Mouse (Mus musculus): ENCODE results near the gene Stim2. TPM values are rescaled to one million over a fixed set of nuclear protein-coding genes. Genes with fewer than 3 reads are reported as not detected.

Gene Stim2
- polyA plus RNA-seq, 1 experiment from 2014 or later: 26.0 TPM

DNA sequence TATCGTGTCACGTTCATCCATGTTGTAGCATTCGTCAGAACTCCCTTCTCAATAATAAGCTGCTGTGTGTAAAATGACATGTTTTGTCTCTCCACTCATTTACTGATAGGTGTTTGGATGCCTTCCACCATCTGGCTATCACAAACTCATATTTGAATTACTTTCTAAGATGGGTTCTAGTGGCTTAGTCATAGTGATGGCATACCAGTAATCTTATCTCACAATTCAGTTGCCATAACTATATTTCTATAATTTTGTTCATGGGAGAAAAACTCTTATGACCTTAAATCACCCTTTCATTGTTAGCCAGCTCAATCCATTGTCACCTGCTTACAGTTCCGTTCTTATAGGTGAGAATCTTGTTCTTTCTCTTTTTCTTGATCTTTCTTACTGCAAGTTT is 14.9 kb upstream of the Stim2 start:
- WGBS: 87% methylated on average over 4 of the region's 4 CpGs
- ATAC-seq (ENCODE audit: low FRiP score, low TSS enrichment): no peak
- H3K9ac ChIP-seq (ENCODE audit: low read depth, low read length): no peak overlapping the region

DNA sequence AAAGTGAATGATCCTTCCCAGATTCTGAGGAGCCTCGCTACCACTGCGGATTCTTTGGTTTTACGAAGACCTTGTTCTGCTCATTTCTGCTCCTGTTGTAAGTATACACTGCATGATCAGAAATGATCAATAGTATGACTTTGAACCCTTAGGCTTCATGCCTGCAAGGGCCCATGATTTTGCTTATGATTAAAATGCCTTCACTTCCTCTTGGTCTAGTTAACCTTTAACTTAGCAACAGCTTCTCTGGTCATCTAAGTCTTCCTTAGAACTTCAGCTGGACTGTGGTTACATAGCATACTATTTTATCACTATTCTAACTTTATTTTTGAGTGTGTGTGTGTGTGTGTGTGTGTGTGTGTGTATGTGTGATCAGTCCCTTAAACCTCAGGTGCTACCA is 12.7 kb upstream of the Stim2 start:
- H3K4me3 ChIP-seq (ENCODE audit: low read length): no peak overlapping the region
- H3K9ac ChIP-seq (ENCODE audit: low read depth, low read length): no peak overlapping the region
- no peak overlapping the region for H3K27ac ChIP-seq (ENCODE audit: low read depth, low read length)
- no peak; the same call in 1 of the 2 replicates for ATAC-seq (ENCODE audit: low FRiP score, low TSS enrichment)
- no peaks in the 10 kb centered on the region for H3K36me3 ChIP-seq (ENCODE audit: control insufficient read depth, insufficient read depth, low read length)
- H3K9me3 ChIP-seq (ENCODE audit: control insufficient read depth, low read length): no peaks in the 10 kb centered on the region
- WGBS: 51% methylated on average over 3 of the region's 3 CpGs
- 0 out of 2 replicates have a peak, but pooled peaks cover 4% of the 10 kb centered on the region for H3K4me1 ChIP-seq (ENCODE audit: control insufficient read depth, insufficient read depth, low read length)
- H3K27me3 ChIP-seq (ENCODE audit: control insufficient read depth, insufficient read depth, low read length): no peaks in the 10 kb centered on the region
- no peak overlapping the region for H3K4me2 ChIP-seq (replicated peaks; ENCODE audit: low read depth, low read length)

More for the DNA sequence above, 14.9 kb upstream of the Stim2 start:
- H3K27ac ChIP-seq (ENCODE audit: low read depth, low read length): no peak overlapping the region
- no peaks in the 10 kb centered on the region for H3K9me3 ChIP-seq (ENCODE audit: control insufficient read depth, low read length)
- no peaks in the 10 kb centered on the region for H3K27me3 ChIP-seq (ENCODE audit: control insufficient read depth, insufficient read depth, low read length)
- H3K4me1 ChIP-seq (ENCODE audit: control insufficient read depth, insufficient read depth, low read length): 0 out of 2 replicates have a peak, but pooled peaks cover 4% of the 10 kb centered on the region
- no peak overlapping the region for H3K4me2 ChIP-seq (replicated peaks; ENCODE audit: low read depth, low read length)
- H3K4me3 ChIP-seq (ENCODE audit: low read length): no peak overlapping the region
- H3K36me3 ChIP-seq (ENCODE audit: control insufficient read depth, insufficient read depth, low read length): no peaks in the 10 kb centered on the region

DNA sequence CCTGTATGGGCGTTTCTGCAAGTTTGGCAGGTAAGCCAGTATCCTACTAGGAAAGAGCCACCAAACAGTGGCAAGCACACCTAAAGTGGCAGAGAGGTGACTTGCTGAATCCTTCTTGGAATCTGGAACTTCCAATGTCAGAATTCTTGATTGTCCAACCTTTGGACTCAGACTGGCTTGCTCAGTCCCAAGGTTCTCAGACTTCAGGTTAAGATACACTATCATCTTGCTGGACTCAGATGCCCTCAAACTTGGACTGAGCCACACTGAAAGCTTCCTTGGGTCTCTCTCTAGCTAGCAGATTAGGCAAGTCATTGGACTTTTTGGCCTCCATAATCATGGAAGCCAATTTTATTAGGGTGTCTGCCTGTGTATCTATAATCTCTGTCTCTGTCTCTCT is 10.8 kb upstream of the Stim2 start:
- WGBS: 100% methylated on average over 1 of the region's 1 CpGs

DNA sequence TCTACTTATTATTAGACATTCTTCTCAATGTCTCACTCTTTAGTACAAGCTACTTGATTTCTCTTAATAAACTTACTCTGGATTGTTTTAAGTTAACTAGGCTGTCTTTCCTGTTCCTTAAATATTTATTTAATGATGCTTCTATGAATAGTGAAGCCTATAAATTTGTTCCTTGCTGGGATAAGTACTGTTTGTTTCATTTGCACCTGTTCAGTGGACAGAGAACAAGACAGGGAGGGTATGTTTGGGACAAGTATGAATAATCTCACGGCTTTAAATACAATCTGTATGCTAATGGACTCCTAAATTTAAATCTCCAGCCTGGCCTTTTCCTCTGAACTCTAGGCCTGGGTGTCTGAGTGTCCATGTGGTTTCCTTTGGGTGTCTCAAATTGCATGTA is 10.2 kb upstream of the Stim2 start:
- H3K4me1 ChIP-seq (ENCODE audit: control insufficient read depth, insufficient read depth, low read length): 0 out of 2 replicates have a peak, but pooled peaks cover 4% of the 10 kb centered on the region
- H3K4me2 ChIP-seq (replicated peaks; ENCODE audit: low read depth, low read length): no peak overlapping the region
- 83% methylated on average over 1 of the region's 1 CpGs for WGBS
- no peaks in the 10 kb centered on the region for H3K36me3 ChIP-seq (ENCODE audit: control insufficient read depth, insufficient read depth, low read length)
- no peaks in the 10 kb centered on the region for H3K27me3 ChIP-seq (ENCODE audit: control insufficient read depth, insufficient read depth, low read length)
- ATAC-seq (ENCODE audit: low FRiP score, low TSS enrichment): no peak
- H3K4me3 ChIP-seq (ENCODE audit: low read length): no peak overlapping the region
- no peaks in the 10 kb centered on the region for H3K9me3 ChIP-seq (ENCODE audit: control insufficient read depth, low read length)
- no peak overlapping the region for H3K9ac ChIP-seq (ENCODE audit: low read depth, low read length)
- H3K27ac ChIP-seq (ENCODE audit: low read depth, low read length): no peak overlapping the region

More for the DNA sequence above, 10.8 kb upstream of the Stim2 start:
- Histone ChIP-seq H3K36me3 (ENCODE audit: control insufficient read depth, insufficient read depth, low read length) (no peaks in the 10 kb centered on the region), H3K9ac (ENCODE audit: low read depth, low read length) (no peak overlapping the region), H3K4me2 (replicated peaks; ENCODE audit: low read depth, low read length) (no peak overlapping the region), H3K27ac (ENCODE audit: low read depth, low read length) (no peak overlapping the region), H3K4me1 (ENCODE audit: control insufficient read depth, insufficient read depth, low read length) (0 out of 2 replicates have a peak, but pooled peaks cover 4% of the 10 kb centered on the region), H3K27me3 (ENCODE audit: control insufficient read depth, insufficient read depth, low read length) (no peaks in the 10 kb centered on the region), H3K9me3 (ENCODE audit: control insufficient read depth, low read length) (no peaks in the 10 kb centered on the region), H3K4me3 (ENCODE audit: low read length) (no peak overlapping the region)
- no peak for ATAC-seq (ENCODE audit: low FRiP score, low TSS enrichment)

DNA sequence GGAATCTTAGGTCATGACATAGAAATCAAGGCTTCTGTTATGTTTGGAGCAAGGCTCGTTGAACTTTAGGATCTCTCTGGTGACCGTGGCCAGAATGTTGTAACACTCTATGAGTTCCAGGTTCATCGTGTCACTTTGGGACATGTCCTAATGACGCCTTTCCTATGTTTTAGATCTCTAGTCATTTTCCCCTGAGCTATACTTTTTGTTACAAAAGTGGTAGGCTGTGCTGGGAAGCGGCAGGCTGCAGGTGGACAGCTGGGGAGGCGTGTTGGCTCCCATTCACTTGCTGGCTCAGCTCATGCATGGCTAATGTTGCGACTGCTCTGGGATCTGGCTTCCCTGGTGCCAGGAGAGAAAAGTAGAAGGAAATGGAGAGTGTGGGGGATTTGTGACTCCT is 5.7 kb upstream of the Stim2 start:
- no peaks in the 10 kb centered on the region for H3K9me3 ChIP-seq (ENCODE audit: control insufficient read depth, low read length)
- no peak overlapping the region for H3K4me2 ChIP-seq (replicated peaks; ENCODE audit: low read depth, low read length)
- H3K27me3 ChIP-seq (ENCODE audit: control insufficient read depth, insufficient read depth, low read length): no peaks in the 10 kb centered on the region
- H3K4me3 ChIP-seq (ENCODE audit: low read length): no peak overlapping the region
- H3K27ac ChIP-seq (ENCODE audit: low read depth, low read length): no peak overlapping the region
- H3K9ac ChIP-seq (ENCODE audit: low read depth, low read length): no peak overlapping the region
- H3K4me1 ChIP-seq (ENCODE audit: control insufficient read depth, insufficient read depth, low read length): no peaks in the 10 kb centered on the region; the same call in 1 of the 2 replicates
- ATAC-seq (ENCODE audit: low FRiP score, low TSS enrichment): no peak
- H3K36me3 ChIP-seq (ENCODE audit: control insufficient read depth, insufficient read depth, low read length): no peaks in the 10 kb centered on the region
- 45% methylated on average over 7 of the region's 7 CpGs for WGBS

DNA sequence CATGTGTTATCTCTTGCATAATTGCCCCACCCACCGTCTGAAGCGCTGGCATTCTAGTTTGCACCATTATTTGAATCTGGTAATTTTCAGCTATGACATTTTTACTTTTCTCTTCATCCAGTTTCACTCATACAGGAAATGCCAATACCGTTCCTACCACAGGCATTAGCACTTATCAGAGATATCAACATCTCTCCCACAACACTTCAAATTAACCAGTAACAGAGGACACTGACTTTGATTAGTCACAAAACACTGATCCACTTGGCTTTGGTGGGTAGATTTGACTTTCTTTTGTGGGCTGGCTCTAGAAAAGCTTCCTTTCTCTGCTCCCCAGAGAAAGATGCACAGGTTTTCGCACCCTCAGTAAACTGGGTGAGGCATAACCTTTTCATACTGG is 3.7 kb upstream of the Stim2 start:
- Histone ChIP-seq H3K27me3 (ENCODE audit: control insufficient read depth, insufficient read depth, low read length) (no peaks in the 10 kb centered on the region), H3K36me3 (ENCODE audit: control insufficient read depth, insufficient read depth, low read length) (no peaks in the 10 kb centered on the region), H3K9ac (ENCODE audit: low read depth, low read length) (0 out of 2 replicates have a peak overlapping the region, but pooled peaks have one; percentile 60), H3K4me2 (replicated peaks; ENCODE audit: low read depth, low read length) (peak overlapping the region; percentile 85), H3K4me1 (ENCODE audit: control insufficient read depth, insufficient read depth, low read length) (no peaks in the 10 kb centered on the region; the same call in 1 of the 2 replicates), H3K9me3 (ENCODE audit: control insufficient read depth, low read length) (no peaks in the 10 kb centered on the region), H3K27ac (ENCODE audit: low read depth, low read length) (no peak overlapping the region), H3K4me3 (ENCODE audit: low read length) (peak overlapping the region; percentile 54; the same call in 1 of the 2 replicates)
- no peak for ATAC-seq (ENCODE audit: low FRiP score, low TSS enrichment)
- 76% methylated on average over 4 of the region's 4 CpGs for whole genome bisulfite sequencing

DNA sequence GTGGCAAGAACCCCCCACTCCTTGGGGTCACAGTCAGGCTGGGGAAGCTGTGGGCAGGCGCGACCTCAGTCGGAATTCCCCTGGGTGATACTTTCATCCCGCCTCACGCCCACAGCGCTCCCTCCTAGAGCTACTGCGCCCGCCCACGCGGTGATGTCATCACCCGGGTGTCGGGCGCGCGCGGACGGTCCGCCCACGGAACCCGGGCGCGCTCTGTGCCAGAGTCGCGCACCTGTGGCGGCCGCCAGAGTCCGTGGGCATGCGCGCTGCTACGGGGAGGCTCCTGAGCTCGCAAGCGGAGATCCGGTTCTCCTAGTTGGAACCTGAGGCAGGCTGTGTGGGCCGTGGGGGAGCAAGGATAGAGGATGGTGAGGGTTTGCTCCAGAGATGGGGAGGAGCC is 3.0 kb upstream of the Stim2 start:
- peak; percentile 32 for ATAC-seq (ENCODE audit: low FRiP score, low TSS enrichment)
- Histone ChIP-seq H3K36me3 (ENCODE audit: control insufficient read depth, insufficient read depth, low read length) (no peaks in the 10 kb centered on the region), H3K9me3 (ENCODE audit: control insufficient read depth, low read length) (no peaks in the 10 kb centered on the region), H3K4me2 (replicated peaks; ENCODE audit: low read depth, low read length) (peak overlapping the region; percentile 85), H3K4me3 (ENCODE audit: low read length) (peak overlapping the region; percentile 54), H3K4me1 (ENCODE audit: control insufficient read depth, insufficient read depth, low read length) (peaks cover 4% of the 10 kb centered on the region), H3K27me3 (ENCODE audit: control insufficient read depth, insufficient read depth, low read length) (no peaks in the 10 kb centered on the region), H3K9ac (ENCODE audit: low read depth, low read length) (peak overlapping the region; percentile 60), H3K27ac (ENCODE audit: low read depth, low read length) (peak overlapping the region; percentile 42; the same call in 1 of the 2 replicates)
- under 1% methylated on average over 34 of the region's 34 CpGs for WGBS

DNA sequence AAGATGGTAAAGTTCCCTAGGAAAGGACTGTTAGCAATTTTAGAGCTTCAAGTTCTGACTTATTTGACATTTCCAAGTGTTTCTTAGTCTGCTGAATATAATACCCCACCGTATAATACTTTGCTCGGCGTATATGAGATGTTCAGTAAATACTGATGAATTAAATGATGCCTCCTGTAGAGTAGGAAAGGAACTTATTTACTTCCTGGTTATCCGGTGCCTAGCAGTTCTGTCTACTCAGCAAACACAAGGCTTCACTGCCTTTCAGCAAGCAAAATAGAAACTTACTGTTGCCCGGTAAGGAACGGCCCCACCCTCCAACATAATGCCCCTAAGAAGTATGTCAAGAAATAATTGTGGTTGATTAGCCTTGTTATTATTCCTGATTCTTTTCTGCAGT is 1.5 kb upstream of the Stim2 start:
- Histone ChIP-seq H3K36me3 (ENCODE audit: control insufficient read depth, insufficient read depth, low read length) (no peaks in the 10 kb centered on the region), H3K9me3 (ENCODE audit: control insufficient read depth, low read length) (no peaks in the 10 kb centered on the region), H3K4me1 (ENCODE audit: control insufficient read depth, insufficient read depth, low read length) (peaks cover 12% of the 10 kb centered on the region), H3K4me3 (ENCODE audit: low read length) (no peak overlapping the region), H3K27me3 (ENCODE audit: control insufficient read depth, insufficient read depth, low read length) (no peaks in the 10 kb centered on the region), H3K4me2 (replicated peaks; ENCODE audit: low read depth, low read length) (no peak overlapping the region), H3K27ac (ENCODE audit: low read depth, low read length) (no peak overlapping the region), H3K9ac (ENCODE audit: low read depth, low read length) (no peak overlapping the region)
- WGBS: 94% methylated on average over 6 of the region's 6 CpGs
- ATAC-seq (ENCODE audit: low FRiP score, low TSS enrichment): no peak

DNA sequence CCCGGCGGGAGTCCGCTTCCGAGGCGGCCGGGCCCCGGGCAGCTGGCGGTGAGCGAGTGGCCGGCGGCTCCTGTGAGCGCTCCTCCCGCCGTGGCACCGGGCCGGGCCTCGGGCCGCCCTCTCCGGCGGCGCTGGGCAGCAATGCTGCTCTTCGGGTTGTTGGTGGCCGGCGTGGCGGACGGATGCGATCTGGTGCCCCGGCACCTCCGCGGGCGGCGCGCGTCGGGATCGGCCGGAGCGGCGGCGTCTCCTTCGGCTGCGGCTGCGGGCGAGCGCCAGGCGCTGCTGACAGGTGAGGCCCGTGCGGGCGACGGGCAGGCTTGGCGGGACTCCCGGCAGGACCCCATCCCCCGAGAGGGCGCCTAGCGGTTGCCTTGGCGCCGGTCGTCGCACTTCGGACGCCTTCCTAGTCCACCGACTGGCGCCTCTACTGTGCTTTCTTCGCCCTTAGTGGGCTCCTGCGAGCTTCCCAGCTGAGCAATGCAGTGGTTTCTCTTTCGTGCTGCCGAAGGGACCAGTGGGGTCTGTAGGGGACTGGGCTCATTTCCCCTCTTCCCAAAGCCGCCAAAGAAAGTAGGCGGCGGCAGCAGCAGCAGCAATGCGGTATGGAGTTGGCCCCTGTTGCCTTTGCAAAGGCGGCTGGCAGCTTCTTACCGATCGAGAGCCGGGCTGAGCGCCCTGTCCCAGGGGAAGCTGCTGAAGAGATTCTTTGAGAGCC is 603 bp downstream of the Stim2 start:
- WGBS: under 1% methylated on average over 64 of the region's 76 CpGs
- H3K36me3 ChIP-seq (ENCODE audit: control insufficient read depth, insufficient read depth, low read length): no peaks in the 10 kb centered on the region
- H3K27me3 ChIP-seq (ENCODE audit: control insufficient read depth, insufficient read depth, low read length): no peaks in the 10 kb centered on the region
- H3K4me1 ChIP-seq (ENCODE audit: control insufficient read depth, insufficient read depth, low read length): peaks cover 12% of the 10 kb centered on the region
- peak overlapping the region; percentile 95 for H3K9ac ChIP-seq (ENCODE audit: low read depth, low read length)
- H3K27ac ChIP-seq (ENCODE audit: low read depth, low read length): peak overlapping the region; percentile 92
- no peaks in the 10 kb centered on the region for H3K9me3 ChIP-seq (ENCODE audit: control insufficient read depth, low read length)
- ATAC-seq (ENCODE audit: low FRiP score, low TSS enrichment): peak; percentile 44
- H3K4me2 ChIP-seq (replicated peaks; ENCODE audit: low read depth, low read length): peak overlapping the region; percentile 55
- peak overlapping the region; percentile 92 for H3K4me3 ChIP-seq (ENCODE audit: low read length)

Data from kidney, embryonic 14.5 days (tissue).